Mouse (Mus musculus): ENCODE measurements around the gene Zyg11b. TPM values are rescaled to one million over a fixed set of nuclear protein-coding genes. Genes with fewer than 3 reads are reported as not detected.

Gene Zyg11b
- polyA plus RNA-seq, 1 experiment from 2014 or later = 18.4 TPM

- Histone ChIP-seq H3K9ac (no peak overlapping the region), H3K4me3 (no peak overlapping the region), H3K27ac (no peak overlapping the region), H3K36me3 (no peaks in the 10 kb centered on the region), H3K9me3 (no peaks in the 10 kb centered on the region), H3K4me2 (replicated peaks) (no peak overlapping the region), H3K4me1 (no peaks in the 10 kb centered on the region; the same call in 1 of the 2 replicates), H3K27me3 (no peaks in the 10 kb centered on the region)
- no peak for ATAC-seq (ENCODE audit: insufficient number of reproducible peaks, insufficient read depth, low FRiP score, low TSS enrichment)
- WGBS = 80% methylated on average over 12 of the region's 12 CpGs
Measured at GRCm38 (mm10) chr4:108317656-108318605, 17.0 kb upstream of the Zyg11b start.

GRCm38 (mm10) chr4:108314041-108314440 is 13.1 kb upstream of the Zyg11b start:
- WGBS = 62% methylated on average over 5 of the region's 5 CpGs
- Histone ChIP-seq H3K4me1 (no peaks in the 10 kb centered on the region; the same call in 1 of the 2 replicates), H3K4me2 (replicated peaks) (no peak overlapping the region), H3K27me3 (no peaks in the 10 kb centered on the region), H3K27ac (no peak overlapping the region), H3K9me3 (no peaks in the 10 kb centered on the region), H3K9ac (no peak overlapping the region), H3K36me3 (no peaks in the 10 kb centered on the region), H3K4me3 (no peak overlapping the region)
- no peak for ATAC-seq (ENCODE audit: insufficient number of reproducible peaks, insufficient read depth, low FRiP score, low TSS enrichment)

GRCm38 (mm10) chr4:108310706-108311105 is 9.8 kb upstream of the Zyg11b start:
- WGBS = 85% methylated on average over 6 of the region's 6 CpGs
- no peak for ATAC-seq (ENCODE audit: insufficient number of reproducible peaks, insufficient read depth, low FRiP score, low TSS enrichment)
- Histone ChIP-seq H3K27me3 (no peaks in the 10 kb centered on the region), H3K9ac (no peak overlapping the region), H3K4me1 (no peaks in the 10 kb centered on the region), H3K4me3 (no peak overlapping the region), H3K9me3 (peaks cover 8% of the 10 kb centered on the region; the same call in 1 of the 2 replicates), H3K36me3 (no peaks in the 10 kb centered on the region), H3K4me2 (replicated peaks) (no peak overlapping the region), H3K27ac (no peak overlapping the region)

- Histone ChIP-seq H3K4me3 (no peak overlapping the region), H3K36me3 (no peaks in the 10 kb centered on the region), H3K4me2 (replicated peaks) (no peak overlapping the region), H3K27ac (no peak overlapping the region), H3K27me3 (no peaks in the 10 kb centered on the region), H3K4me1 (peaks cover 10% of the 10 kb centered on the region), H3K9ac (no peak overlapping the region), H3K9me3 (peaks cover 3% of the 10 kb centered on the region; the same call in 1 of the 2 replicates)
- ATAC-seq (ENCODE audit: insufficient number of reproducible peaks, insufficient read depth, low FRiP score, low TSS enrichment) = no peak
- WGBS = 74% methylated on average over 5 of the region's 5 CpGs
Measured at GRCm38 (mm10) chr4:108302296-108302890, 1.5 kb upstream of the Zyg11b start.

- ATAC-seq (ENCODE audit: insufficient number of reproducible peaks, insufficient read depth, low FRiP score, low TSS enrichment) = no peak
- peak overlapping the region; percentile 89 for H3K9ac ChIP-seq
- peak overlapping the region; percentile 76 for H3K4me3 ChIP-seq
- H3K27ac ChIP-seq = peak overlapping the region; percentile 89; the same call in 1 of the 2 replicates
- peak overlapping the region; percentile 70 for H3K4me2 ChIP-seq (replicated peaks)
- H3K4me1 ChIP-seq = peaks cover 10% of the 10 kb centered on the region
- 2% methylated on average over 14 of the region's 14 CpGs for WGBS
- no peaks in the 10 kb centered on the region for H3K27me3 ChIP-seq
- H3K9me3 ChIP-seq = no peaks in the 10 kb centered on the region
- H3K36me3 ChIP-seq = no peaks in the 10 kb centered on the region
Measured at GRCm38 (mm10) chr4:108300266-108300665, 630 bp downstream of the Zyg11b start.

DNA sequence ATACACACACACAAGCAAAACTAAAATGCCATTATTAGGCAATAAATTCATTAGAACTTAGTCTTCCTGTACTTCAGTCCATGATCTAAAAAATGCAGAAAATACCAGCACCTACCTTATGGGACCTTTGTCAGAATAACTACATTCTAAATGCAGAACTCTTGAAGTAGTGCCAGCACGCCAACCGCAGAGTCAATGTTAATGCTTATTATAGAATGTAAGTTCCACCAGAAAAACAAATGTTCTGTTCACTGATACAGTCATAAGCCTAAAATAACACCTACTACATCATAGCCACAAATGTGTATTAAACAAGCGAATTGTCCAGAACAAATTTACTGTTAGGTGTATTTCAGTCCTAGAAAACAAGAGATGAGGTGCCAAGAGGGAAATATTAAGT is 23.9 kb downstream of the Zyg11b start:
- no peak overlapping the region for H3K4me2 ChIP-seq (replicated peaks)
- WGBS = 98% methylated on average over 3 of the region's 3 CpGs
- H3K9me3 ChIP-seq = no peaks in the 10 kb centered on the region
- H3K27ac ChIP-seq = no peak overlapping the region
- no peaks in the 10 kb centered on the region for H3K4me1 ChIP-seq
- no peaks in the 10 kb centered on the region for H3K36me3 ChIP-seq
- H3K9ac ChIP-seq = no peak overlapping the region
- no peaks in the 10 kb centered on the region for H3K27me3 ChIP-seq
- H3K4me3 ChIP-seq = no peak overlapping the region
- ATAC-seq (ENCODE audit: insufficient number of reproducible peaks, insufficient read depth, low FRiP score, low TSS enrichment) = no peak

DNA sequence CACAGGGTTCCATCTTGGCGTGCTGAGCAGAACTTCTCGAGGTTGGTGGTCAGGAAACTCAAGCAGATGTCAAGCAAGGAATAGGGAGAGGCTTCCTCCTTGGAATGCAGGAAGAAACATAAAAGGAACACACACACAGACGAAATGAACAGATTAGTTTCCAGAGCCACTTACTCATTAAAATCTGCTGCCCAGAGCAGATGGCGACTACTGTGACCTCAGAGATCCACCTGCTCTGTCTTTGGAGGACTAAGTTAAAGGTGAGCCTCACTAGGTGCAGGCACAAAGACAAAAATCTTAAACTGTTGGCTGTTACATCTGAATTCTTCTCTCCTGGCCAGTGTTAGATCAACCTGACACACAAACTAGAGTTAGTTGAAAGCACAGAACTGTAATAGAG is 28.6 kb downstream of the Zyg11b start:
- Histone ChIP-seq H3K4me3 (no peak overlapping the region), H3K27ac (no peak overlapping the region), H3K4me1 (no peaks in the 10 kb centered on the region), H3K9ac (no peak overlapping the region), H3K4me2 (replicated peaks) (no peak overlapping the region), H3K9me3 (no peaks in the 10 kb centered on the region), H3K27me3 (no peaks in the 10 kb centered on the region), H3K36me3 (peaks cover 14% of the 10 kb centered on the region)
- ATAC-seq (ENCODE audit: insufficient number of reproducible peaks, insufficient read depth, low FRiP score, low TSS enrichment) = no peak
- WGBS = 77% methylated on average over 4 of the region's 4 CpGs

DNA sequence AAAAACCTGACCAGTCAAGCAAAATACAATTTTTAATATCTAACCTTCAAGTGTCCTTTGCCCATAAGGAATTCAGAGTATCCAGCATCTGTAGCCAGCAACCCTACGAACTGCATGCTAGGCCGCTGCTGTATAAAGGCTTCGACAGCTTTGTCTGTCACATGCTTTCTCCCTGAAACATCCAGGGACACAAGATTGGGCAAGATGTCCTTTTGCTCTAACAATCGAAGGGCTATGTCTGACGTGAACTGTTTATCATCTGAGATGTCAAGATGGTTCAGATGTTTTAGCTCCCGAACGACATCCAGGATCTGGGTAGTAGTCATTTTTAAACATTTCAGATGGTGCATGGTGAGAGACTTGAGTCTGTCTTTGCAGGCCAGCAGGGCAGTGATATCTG is 35.1 kb downstream of the Zyg11b start:
- Histone ChIP-seq H3K36me3 (peaks cover 42% of the 10 kb centered on the region), H3K4me1 (no peaks in the 10 kb centered on the region), H3K4me3 (no peak overlapping the region), H3K27ac (no peak overlapping the region), H3K4me2 (replicated peaks) (no peak overlapping the region), H3K9ac (no peak overlapping the region), H3K27me3 (no peaks in the 10 kb centered on the region), H3K9me3 (no peaks in the 10 kb centered on the region)
- ATAC-seq (ENCODE audit: insufficient number of reproducible peaks, insufficient read depth, low FRiP score, low TSS enrichment) = no peak
- WGBS = 95% methylated on average over 7 of the region's 7 CpGs

GRCm38 (mm10) chr4:108253317-108253716 is 47.6 kb downstream of the Zyg11b start:
- no peak overlapping the region for H3K27ac ChIP-seq
- 87% methylated on average over 6 of the region's 6 CpGs for WGBS
- no peak for ATAC-seq (ENCODE audit: insufficient number of reproducible peaks, insufficient read depth, low FRiP score, low TSS enrichment)
- peaks cover 75% of the 10 kb centered on the region for H3K36me3 ChIP-seq
- 0 out of 2 replicates have a peak, but pooled peaks cover 3% of the 10 kb centered on the region for H3K9me3 ChIP-seq
- no peak overlapping the region for H3K4me3 ChIP-seq
- no peak overlapping the region for H3K4me2 ChIP-seq (replicated peaks)
- H3K9ac ChIP-seq = no peak overlapping the region
- no peaks in the 10 kb centered on the region for H3K27me3 ChIP-seq
- no peaks in the 10 kb centered on the region for H3K4me1 ChIP-seq

- WGBS = 96% methylated on average over 9 of the region's 9 CpGs
- Histone ChIP-seq H3K36me3 (peaks cover 57% of the 10 kb centered on the region), H3K27me3 (no peaks in the 10 kb centered on the region), H3K4me3 (no peak overlapping the region), H3K4me2 (replicated peaks) (no peak overlapping the region), H3K9ac (no peak overlapping the region), H3K27ac (no peak overlapping the region), H3K4me1 (no peaks in the 10 kb centered on the region), H3K9me3 (0 out of 2 replicates have a peak, but pooled peaks cover 3% of the 10 kb centered on the region)
- ATAC-seq (ENCODE audit: insufficient number of reproducible peaks, insufficient read depth, low FRiP score, low TSS enrichment) = no peak
Measured at GRCm38 (mm10) chr4:108250501-108250900, 50.4 kb downstream of the Zyg11b start.

DNA sequence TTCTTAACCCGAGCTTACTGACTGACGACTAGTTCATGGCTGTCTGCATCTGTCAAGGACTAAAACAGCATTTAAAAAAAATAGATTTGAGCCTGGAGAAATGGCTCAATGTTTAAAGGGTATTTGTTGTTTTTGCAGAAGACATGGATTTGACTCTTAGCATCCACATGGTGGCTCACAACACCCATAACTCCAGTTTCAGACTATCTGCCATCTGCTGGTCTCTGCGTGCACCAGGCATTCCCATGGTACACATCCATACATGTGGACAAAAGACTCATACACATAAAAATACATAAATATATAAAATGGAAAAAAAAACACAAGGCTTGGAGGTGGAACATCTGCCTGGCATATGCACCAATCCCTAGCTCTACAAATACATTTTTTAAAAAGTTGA is 51.6 kb downstream of the Zyg11b start:
- H3K27ac ChIP-seq = no peak overlapping the region
- no peak overlapping the region for H3K9ac ChIP-seq
- no peaks in the 10 kb centered on the region for H3K4me1 ChIP-seq
- no peak for ATAC-seq (ENCODE audit: insufficient number of reproducible peaks, insufficient read depth, low FRiP score, low TSS enrichment)
- H3K9me3 ChIP-seq = 0 out of 2 replicates have a peak, but pooled peaks cover 3% of the 10 kb centered on the region
- no peak overlapping the region for H3K4me3 ChIP-seq
- WGBS = 92% methylated on average over 3 of the region's 3 CpGs
- H3K27me3 ChIP-seq = no peaks in the 10 kb centered on the region
- no peak overlapping the region for H3K4me2 ChIP-seq (replicated peaks)
- peaks cover 59% of the 10 kb centered on the region for H3K36me3 ChIP-seq

DNA sequence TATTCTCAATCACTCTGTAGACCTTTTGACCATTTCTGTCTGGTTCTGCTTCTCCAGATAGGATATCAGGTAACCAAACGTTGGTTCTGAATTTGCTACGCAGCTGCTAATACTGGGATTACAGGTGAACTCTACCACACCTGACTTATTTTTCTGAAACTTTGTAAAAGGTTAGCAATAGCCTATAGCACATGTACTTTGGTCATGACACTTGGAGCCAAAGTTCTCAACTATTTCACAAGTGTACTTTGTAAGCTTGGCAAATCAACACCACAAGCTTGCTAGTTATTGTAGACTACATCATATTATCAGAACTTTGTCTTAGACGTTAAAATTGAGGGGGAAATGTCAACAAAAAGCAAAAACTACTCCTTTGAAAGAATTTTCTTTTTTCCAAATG is 67.2 kb downstream of the Zyg11b start:
- no peaks in the 10 kb centered on the region for H3K9me3 ChIP-seq
- no peak overlapping the region for H3K27ac ChIP-seq
- H3K4me2 ChIP-seq (replicated peaks) = no peak overlapping the region
- WGBS = 78% methylated on average over 3 of the region's 3 CpGs
- no peaks in the 10 kb centered on the region for H3K27me3 ChIP-seq
- no peaks in the 10 kb centered on the region for H3K4me1 ChIP-seq
- ATAC-seq (ENCODE audit: insufficient number of reproducible peaks, insufficient read depth, low FRiP score, low TSS enrichment) = no peak
- H3K9ac ChIP-seq = no peak overlapping the region
- peaks cover 54% of the 10 kb centered on the region for H3K36me3 ChIP-seq
- no peak overlapping the region for H3K4me3 ChIP-seq

Measured in embryonic facial prominence, embryonic 12.5 days (tissue).